Mouse (Mus musculus): ENCODE measurements around the gene Minpp1. TPM values are rescaled to one million over a fixed set of nuclear protein-coding genes. Genes with fewer than 3 reads are reported as not detected.

Gene Minpp1
- total RNA-seq, 2 experiments from 2014 or later: 66.8 to 70.2 TPM

GRCm38 (mm10) chr19:32486106-32486724, 646 bp downstream of the Minpp1 start:
- DNase-seq (ENCODE audit: low spot score in 2 of 2): peak; percentile 41 to 72
- intact Hi-C loops (cut with DNase I): loop anchor here (5.0 kb wide), 1 partner anchor 99 kb away; the partner anchor contains the start of gene Sgms1

DNA sequence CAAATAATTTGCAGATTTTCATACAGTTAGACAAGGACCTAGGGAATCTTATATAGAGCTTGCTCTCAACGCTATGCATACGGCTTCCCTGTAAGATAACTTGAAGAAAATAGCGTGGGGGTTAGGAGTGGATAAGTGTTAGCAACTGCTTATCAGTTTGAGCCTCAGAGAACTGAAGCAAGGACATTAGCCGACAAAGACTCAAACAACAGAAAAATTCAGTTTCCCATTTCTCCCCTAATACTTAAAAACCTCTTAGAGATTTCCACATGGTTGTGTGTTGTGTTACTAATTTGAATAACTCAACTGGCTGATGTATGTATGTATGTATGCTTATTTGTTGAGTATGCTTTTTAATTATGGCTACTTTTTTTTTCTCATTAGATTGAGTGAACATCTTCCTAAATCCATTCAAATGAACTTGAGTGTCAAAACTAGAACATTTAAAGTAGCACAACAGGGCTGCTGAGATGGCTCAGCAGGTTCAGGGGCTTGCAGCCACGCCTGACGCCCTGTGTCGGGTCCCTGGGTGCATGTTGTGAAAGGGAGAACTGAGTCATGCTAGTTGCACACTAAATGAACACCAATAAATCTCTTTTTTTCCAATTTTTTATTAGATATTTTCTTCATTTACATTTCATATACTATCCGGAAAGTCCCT, 2.2 kb downstream of the Minpp1 start:
- DNase-seq (ENCODE audit: low spot score in 2 of 2): no peak
- intact Hi-C loops (cut with DNase I): loop anchor here (5.0 kb wide), 1 partner anchor 100 kb away; the partner anchor contains the start of gene Sgms1

DNA sequence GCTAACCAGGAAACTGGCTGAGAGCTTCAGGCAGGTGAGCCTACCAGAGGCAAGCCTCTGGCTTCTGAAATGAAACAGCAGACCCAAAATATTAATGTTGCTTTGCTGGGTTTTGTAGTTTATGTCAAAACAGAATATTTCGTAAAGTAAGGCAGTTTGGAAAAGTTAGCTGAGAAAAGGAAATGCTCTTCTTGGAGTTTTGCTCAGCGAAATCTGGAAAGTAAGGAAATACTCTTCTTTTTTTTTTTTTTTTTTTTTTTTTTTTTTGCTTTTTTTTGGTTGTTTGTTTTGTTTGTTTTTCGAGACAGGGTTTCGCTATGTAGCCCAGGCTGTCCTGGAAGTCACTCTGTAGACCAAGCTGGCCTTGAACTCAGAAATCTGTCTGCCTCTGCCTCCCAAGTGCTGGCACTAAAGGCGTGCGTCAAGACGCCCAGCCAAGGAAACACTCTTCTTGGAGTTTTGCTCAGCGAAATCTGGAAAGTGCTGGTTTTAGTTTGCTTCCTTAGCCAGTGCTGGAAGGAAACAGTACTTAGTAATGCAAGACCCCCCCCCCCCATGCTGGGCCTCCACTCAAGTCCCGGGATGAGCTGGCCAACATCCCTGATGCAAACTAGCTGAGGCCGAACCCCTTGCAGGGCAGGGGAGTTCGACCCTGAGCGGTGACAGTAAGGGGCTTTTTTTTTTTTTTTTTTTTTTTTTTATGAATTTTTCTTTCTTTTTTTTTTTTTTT, 3.8 kb downstream of the Minpp1 start:
- DNase-seq (ENCODE audit: low spot score in 2 of 2): no peak
- intact Hi-C loops (cut with DNase I): loop anchor here (5.0 kb wide), 1 partner anchor 102 kb away; the partner anchor contains the start of gene Sgms1

DNA sequence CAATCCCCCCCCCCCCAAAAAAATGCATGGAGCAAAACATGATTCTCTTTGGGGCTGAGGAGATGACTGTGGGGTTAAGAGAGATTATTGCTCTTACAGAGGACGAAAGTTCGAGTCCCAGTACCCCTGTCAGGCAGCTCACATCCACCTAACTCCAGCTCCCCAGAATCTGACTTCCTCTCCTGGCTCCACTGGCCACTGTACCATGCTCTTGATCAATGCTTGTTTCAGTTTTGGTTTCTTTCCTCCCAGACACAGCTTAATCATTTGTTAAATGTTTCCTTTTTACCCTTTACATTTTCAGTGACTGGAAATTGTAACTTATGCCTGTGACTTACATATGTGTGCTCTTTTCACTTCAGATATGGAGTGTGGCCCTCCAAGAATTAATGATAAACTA, 5.4 kb downstream of the Minpp1 start:
- no peak for DNase-seq (ENCODE audit: low spot score in 2 of 2)
- intact Hi-C loops (cut with DNase I): no loop called here

GRCm38 (mm10) chr19:32492339-32492738, 6.8 kb downstream of the Minpp1 start:
- intact Hi-C loops (cut with DNase I): no loop called here
- DNase-seq (ENCODE audit: low spot score in 2 of 2): no peak

DNA sequence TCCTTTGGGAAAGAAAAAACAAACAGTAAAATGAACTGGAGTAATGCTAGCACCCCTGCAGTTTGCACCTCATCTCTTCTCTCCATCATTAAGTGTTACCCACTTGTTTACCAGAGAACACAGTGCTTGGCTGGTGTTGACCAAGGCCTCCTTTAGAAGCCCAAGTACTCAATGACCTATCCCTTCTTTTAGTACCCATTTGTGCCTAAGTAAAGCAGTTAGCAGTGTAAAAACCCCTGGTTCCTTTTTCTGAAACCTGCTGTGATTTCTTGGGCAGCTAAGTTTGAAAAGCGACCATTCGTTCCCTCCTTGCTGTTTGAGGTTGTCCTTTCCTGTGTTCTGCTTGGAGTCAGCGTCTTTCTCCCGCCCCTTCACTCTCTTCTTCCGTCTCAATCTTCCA, 7.4 kb downstream of the Minpp1 start:
- no peak for DNase-seq (ENCODE audit: low spot score in 2 of 2)
- intact Hi-C loops (cut with DNase I): no loop called here

DNA sequence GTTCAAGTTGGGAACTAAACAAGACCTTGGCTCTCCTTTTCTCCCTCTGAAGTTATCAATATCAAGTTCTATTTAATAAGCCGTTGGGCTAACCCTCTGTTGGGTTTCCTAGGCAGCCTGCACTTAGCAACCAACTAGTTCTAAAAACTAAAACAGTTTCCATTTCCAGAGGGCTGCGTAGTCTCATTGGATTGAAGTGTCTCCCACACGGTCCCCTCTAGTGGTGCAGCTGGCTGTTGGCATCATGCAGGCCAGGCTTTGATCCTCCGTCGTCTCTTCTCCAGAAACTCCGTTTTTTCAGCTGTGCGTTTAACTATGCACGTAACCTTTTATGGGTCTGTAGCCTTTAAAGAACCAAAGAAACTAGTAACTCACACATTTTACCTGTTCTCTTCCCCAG, 7.9 kb downstream of the Minpp1 start:
- peak; percentile 39 to 42 for DNase-seq (ENCODE audit: low spot score in 2 of 2)

GRCm38 (mm10) chr19:32494611-32495010, 9.0 kb downstream of the Minpp1 start:
- intact Hi-C loops (cut with DNase I): no loop called here
- DNase-seq (ENCODE audit: low spot score in 2 of 2): no peak

More for the DNA sequence above, 7.9 kb downstream of the Minpp1 start:
- intact Hi-C loops (cut with DNase I): no loop called here

DNA sequence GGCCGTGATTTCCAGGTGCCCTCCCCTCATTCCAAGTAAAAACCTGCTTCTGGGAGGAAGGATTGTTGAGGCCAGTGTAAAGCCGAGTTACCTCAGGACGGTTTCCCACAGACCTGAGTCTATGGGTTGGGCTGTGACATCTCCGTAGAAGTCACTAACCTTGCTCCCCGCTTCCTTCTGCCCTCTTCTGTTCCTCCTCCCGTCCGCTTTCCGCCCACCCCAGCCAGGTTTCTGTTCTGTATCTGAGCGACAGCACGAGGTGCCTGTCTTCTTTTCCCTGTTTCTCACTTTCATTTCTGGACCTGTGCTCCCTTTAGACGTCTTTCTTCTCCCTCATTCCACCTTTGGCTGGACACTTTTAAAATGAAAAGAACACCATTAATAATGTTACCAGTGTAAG, 9.5 kb downstream of the Minpp1 start:
- intact Hi-C loops (cut with DNase I): no loop called here

GRCm38 (mm10) chr19:32497411-32497810, 11.8 kb downstream of the Minpp1 start:
- intact Hi-C loops (cut with DNase I): no loop called here

More for the DNA sequence above, 9.5 kb downstream of the Minpp1 start:
- DNase-seq (ENCODE audit: low spot score in 2 of 2): no peak

DNA sequence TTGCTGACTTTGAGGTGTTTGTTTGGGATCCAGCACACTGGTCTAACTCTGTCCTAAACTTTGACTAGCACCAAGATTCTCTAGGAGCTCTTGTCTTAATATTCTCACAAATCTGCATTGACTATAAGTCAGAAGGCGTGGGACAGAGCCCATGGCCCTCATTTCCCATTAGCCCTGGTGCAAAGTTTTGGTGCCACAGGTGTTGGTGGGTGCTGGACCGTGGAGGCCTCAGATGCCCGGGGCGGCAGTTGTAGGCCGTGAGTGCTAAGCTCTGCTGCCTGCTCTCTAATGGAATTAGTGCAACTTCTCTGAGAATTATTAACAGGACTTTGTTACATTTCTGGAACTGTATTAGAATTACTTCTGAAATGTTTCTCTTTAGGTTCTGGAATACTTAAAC, 12.4 kb downstream of the Minpp1 start:
- no peak for DNase-seq (ENCODE audit: low spot score in 2 of 2)
- intact Hi-C loops (cut with DNase I): no loop called here

More at GRCm38 (mm10) chr19:32497411-32497810, 11.8 kb downstream of the Minpp1 start:
- DNase-seq (ENCODE audit: low spot score in 2 of 2): peak in 1 of 2 experiments; percentile 35

- intact Hi-C loops (cut with DNase I): no loop called here
- DNase-seq (ENCODE audit: low spot score in 2 of 2): peak in 1 of 2 experiments; percentile 25
Measured at GRCm38 (mm10) chr19:32501414-32501813, 15.8 kb downstream of the Minpp1 start.

GRCm38 (mm10) chr19:32506081-32506480, 20.5 kb downstream of the Minpp1 start:
- intact Hi-C loops (cut with DNase I): loop anchor here (5.0 kb wide), 1 partner anchor 176 kb away; no protein-coding TSS in a partner anchor
- DNase-seq (ENCODE audit: low spot score in 2 of 2): no peak

GRCm38 (mm10) chr19:32506514-32506913, 20.9 kb downstream of the Minpp1 start:
- intact Hi-C loops (cut with DNase I): loop anchor here (5.0 kb wide), 1 partner anchor 176 kb away; no protein-coding TSS in a partner anchor
- no peak for DNase-seq (ENCODE audit: low spot score in 2 of 2)

GRCm38 (mm10) chr19:32507100-32507499, 21.5 kb downstream of the Minpp1 start:
- intact Hi-C loops (cut with DNase I): loop anchor here (5.0 kb wide), 1 partner anchor 175 kb away; no protein-coding TSS in a partner anchor
- DNase-seq (ENCODE audit: low spot score in 2 of 2): no peak

DNA sequence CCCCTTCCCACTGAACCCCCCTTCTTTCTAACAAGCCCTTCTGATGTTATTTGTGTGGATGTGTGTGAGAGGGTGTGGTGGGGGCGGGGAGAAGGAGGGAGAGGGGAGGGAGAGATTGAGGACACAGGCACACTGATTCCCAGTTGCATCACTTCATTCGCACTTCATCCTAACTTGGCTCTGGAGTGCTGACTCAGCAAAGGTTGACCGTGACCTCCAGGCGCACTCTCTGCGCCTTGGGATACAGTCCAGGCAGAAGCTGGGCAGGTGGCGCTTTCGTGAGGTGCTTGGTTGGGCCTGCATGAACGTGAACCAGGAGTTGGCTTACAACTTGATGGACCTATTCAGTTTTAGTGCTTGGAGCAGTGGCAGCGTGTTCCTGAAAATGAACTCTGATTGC, 22.0 kb downstream of the Minpp1 start:
- intact Hi-C loops (cut with DNase I): loop anchor here (5.0 kb wide), 1 partner anchor 175 kb away; no protein-coding TSS in a partner anchor

DNA sequence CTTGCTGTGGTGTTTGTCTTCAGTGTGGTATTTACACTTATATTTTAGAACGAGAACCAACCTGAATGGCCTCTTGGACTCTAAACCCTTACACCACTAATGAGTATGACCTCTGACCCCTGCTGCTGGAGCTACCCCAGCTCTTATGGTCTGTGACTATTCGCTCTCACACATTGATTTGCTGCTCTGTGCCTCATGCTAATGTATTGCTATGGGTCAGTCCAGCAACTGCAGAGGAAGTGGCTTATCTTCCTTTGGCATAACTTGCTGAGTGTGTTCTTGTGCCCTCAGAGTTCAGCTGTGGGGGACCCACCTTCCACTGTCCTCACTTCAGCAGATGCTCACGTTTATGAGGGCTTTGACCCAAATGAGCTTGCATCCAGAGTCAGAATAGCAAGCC, 24.7 kb downstream of the Minpp1 start:
- intact Hi-C loops (cut with DNase I): no loop called here
- no peak for DNase-seq (ENCODE audit: low spot score in 2 of 2)

More for the DNA sequence above, 22.0 kb downstream of the Minpp1 start:
- DNase-seq (ENCODE audit: low spot score in 2 of 2): no peak

DNA sequence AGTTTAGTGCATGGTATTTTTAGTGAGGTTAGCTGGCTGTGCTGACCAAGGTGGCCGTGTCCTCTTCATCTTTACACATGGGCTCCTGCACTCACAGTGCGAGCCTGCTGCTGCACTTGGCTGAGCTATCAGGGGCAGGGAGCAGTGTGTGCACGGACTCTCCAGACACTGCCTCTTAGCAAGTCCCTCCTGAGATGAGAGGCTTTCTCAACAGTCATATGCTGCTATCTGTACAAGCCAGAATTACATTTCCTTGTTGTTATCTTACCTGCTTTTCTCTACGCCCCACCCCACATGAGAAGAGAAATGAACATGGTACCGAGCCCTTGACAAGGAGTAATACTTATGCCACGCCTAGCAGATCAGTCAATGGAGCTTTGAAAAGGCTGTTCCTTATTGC, 25.4 kb downstream of the Minpp1 start:
- intact Hi-C loops (cut with DNase I): no loop called here
- DNase-seq (ENCODE audit: low spot score in 2 of 2): no peak

DNA sequence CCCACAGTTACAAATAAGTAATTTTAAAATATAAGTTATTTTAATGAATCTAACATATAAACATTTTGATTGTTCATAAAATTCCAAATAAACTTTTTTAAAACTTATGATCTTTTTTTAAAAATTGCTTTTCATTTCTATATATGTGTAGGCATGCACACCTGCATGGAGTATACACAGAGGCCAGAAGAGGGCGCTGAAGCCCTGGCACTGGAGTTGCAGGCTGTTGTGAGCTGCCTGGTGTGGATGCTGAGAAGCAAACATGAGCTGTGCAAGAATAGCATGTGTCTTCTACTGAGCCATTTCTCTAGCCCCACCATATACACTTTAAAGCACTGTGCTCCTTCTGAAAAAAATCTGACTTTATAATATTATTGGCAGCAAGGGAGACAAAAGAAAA, 26.9 kb downstream of the Minpp1 start:
- intact Hi-C loops (cut with DNase I): no loop called here
- no peak for DNase-seq (ENCODE audit: low spot score in 2 of 2)

DNA sequence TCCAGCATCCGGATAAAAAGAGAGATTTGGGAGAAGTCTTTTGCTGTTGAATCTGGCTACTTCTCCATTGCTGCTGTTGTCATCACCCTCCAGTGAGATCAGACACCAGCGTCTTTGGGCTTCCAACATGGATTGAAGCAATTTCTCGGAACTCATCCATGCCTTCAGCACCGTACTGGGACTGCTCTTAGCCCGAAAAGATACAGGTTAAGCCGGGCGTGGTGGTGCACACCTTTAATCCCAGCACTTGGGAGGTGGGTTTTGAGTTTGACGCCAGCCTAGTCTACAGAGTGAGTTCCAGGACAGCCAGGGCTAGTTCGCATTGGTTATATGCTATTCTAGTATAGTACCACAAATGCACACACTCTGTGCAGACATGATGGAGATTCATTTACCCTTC, 31.0 kb downstream of the Minpp1 start:
- DNase-seq (ENCODE audit: low spot score in 2 of 2): no peak

More for the DNA sequence above, 31.0 kb downstream of the Minpp1 start:
- intact Hi-C loops (cut with DNase I): no loop called here

Data from left cerebral cortex, postnatal 14 days (tissue).